Mouse (Mus musculus): Measurements from ENCODE around the gene Insrr.
A peak's percentile ranks its signal among the peaks of the same experiment; 100 is the strongest.

Gene Insrr

DNA sequence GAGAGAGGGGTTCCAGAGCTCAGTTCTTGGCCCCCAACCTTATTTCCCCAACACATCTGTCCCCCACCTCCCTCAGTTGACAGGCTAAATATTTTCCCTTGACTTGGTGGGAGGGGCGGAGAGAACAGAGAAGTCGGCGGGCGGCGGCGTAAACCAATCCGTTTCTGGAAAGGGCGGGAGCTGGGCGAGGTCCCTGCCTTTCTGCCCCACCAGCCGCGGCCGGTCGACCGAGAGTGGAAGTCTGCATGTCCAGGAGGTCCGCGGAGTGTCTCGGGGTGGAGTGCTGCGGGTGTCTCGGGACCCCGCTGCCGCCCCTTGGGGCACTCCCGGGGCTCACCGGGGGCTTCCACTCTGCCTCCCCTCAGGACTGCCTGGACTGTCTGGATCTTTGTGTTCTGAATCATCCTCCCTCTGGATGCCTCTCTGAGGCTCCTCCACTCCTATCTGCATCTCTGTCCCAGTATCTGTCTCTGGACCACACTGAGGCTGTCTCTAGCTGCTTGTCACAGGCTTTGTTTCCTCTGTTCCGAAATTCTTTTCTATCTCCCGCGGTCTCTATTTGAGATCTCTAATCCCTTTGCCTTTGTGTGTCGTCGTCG, at the start of gene Insrr:
Insrr (plus strand) TSS at position 216 of the 599 bp plus-strand sequence.
- DNase-seq = peak; percentile 28

DNA sequence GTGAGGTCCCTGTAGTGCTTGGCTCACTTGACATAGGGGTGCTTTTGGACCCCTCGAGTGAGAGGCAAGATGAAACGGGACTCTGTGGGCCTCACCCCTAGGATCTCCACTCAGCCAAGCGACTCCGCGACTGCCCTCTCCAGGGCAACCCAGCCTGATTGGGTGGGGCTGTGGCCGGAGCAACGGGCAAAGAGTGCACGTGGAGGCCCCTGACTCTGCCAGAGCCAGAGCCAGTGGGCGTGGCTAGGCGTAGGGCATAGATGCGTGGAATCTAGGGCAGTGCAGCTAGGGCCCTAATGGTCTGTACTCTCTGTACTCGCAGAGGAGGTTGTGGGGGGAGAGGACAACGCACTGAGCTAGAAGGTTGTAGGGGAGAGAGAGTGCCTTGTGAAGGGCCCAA, 48.3 kb upstream of the Insrr start, which contains the start of gene Lrrc71:
Lrrc71 (minus strand) TSS at position 195 of the 400 bp plus-strand sequence.
- no peak for DNase-seq

GRCm38 (mm10) chr3:87749036-87749435, 47.7 kb upstream of the Insrr start:
- DNase-seq = peak; percentile 48

- no peak for DNase-seq
Observed at GRCm38 (mm10) chr3:87749977-87750376, 46.8 kb upstream of the Insrr start.

- DNase-seq = no peak
Observed at GRCm38 (mm10) chr3:87752567-87752966, 44.2 kb upstream of the Insrr start.

DNA sequence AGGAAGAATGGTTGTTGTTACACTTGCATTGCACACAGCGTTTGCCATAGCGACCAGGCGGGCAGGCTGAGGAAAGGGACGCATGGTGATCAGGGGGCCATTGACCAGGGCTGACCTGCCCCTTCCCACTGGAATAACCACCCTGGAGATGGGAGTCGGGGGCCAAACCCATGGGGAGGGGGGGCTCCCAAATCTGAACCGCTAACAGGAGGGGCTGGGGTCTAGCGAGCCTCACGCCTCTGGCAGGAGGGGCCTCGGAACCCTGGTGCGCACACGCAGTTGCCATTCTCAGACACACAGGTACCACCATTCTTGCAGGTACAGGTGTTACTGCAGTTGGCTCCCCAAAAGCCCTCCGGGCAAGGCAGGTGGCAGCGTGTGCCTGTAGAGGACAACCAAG, 42.9 kb upstream of the Insrr start:
- no peak for DNase-seq

DNA sequence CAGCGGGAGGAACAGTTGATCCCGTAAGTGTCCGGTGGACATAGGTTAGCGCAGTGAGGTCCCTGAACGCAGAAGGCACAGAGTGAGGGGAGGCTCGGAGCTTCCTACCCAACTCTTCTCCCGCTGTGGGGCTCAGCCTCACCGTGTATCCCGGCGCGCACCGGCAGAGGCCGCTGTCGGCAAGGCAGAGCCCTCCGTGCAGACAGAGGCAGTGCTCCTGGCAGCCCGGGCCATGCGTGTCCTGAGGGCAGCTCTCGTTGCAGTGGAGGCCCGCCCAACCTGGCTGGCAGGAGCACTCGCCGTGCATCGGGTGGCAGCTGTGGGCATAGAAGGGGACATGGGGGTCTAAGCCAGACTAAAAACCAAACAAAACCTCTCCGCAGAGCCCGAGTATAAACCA, 40.8 kb upstream of the Insrr start:
- DNase-seq = peak; percentile 75

- DNase-seq = no peak
Observed at GRCm38 (mm10) chr3:87756488-87756887, 40.3 kb upstream of the Insrr start.

GRCm38 (mm10) chr3:87758641-87759040, 38.1 kb upstream of the Insrr start:
- no peak for DNase-seq

DNA sequence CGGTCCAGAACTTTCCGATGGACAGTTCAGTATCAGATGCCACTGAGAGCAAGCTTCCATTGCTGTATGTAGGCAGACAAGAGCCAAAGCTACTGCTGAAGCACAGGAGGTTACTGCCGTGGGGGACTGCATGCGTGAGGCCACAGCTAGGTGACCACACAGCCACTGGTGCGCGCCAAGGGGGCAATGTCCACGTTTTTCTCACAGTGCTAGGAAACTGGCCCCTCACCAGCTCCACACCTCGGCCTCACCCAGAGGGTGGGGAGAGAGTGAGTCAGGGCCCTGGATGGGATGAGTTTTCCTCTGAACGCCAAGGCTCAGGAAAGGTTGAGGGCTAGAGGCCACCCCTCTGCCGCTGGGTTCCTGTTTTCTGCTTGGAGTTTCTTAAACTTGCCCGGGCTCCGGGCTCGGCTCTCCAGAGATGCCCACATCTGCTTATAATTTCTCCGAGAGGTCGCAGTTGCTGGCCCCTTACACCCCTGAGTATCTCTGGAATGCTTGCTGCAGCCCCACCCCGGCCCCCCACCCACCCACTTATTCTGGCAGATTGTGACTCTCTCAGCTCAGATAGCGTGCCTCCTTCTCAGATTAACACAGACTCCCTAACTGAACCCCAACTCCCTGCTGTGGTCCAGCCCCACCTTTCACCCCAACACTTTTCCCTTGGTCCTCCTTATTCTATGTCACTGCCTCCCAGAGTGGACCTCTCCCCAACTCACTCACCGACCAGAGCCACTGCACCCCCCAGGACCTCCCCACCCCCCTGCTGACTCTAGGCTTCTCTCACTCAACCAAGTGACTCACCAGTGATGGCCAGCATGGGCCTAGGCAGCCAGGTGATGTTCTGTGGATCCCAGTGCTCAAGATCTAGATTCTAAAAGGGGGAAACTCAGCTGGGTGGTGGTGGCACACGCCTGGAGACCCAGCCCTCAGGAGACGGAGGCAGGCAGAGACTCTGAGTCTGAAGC, 35.1 kb upstream of the Insrr start:
- DNase-seq = no peak

DNA sequence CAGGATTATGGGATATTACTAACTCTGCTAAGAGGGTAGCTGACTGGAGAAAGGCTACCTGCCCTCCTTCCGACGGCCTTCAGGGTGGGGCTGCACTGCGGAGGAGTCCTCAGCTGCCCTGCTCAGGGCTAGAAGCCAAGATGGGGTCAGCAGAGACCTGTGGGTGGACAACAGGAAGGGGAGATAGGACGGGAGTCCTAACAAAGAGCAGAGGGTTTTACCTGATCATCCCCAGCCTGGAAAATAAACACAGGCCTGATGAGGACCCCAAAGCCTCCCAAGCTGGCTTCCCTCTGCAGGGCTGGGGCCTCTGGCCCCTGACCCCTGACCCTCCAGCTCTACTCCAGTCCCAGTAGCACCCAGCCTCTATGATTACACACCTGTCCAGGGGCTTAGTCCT, 33.5 kb upstream of the Insrr start:
- DNase-seq = no peak

DNA sequence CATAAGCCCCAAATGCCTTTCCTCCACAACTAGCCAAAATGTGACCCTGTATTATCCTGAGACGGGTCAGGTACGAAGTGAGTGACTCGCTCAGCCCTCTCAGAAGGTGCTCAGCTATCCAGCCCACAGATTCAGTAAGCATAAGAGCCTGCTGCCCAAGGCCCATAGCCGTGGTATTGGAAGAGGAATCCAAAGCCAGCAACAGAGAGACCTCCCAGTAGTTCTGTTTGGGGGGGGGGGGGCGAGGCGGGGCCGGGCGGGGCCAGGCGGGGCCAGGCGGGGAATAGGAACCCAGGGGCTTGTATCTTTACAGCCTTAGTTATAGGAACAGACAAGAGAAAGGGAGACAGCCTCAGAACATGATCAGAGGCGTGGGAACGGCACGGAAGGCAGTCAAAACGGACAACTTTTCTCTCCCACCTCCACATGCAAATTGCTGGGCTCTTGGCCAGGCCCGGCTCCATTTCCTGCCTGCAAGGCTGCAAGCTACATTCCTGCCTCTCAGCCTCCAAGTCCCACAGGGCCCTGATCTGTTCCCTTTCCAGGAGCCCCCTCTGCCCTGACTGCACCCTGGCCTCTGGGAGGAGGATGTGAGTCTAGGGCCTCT, 33.0 kb upstream of the Insrr start:
- peak; percentile 57 for DNase-seq

- no peak for DNase-seq
Observed at GRCm38 (mm10) chr3:87764506-87764905, 32.2 kb upstream of the Insrr start.

DNA sequence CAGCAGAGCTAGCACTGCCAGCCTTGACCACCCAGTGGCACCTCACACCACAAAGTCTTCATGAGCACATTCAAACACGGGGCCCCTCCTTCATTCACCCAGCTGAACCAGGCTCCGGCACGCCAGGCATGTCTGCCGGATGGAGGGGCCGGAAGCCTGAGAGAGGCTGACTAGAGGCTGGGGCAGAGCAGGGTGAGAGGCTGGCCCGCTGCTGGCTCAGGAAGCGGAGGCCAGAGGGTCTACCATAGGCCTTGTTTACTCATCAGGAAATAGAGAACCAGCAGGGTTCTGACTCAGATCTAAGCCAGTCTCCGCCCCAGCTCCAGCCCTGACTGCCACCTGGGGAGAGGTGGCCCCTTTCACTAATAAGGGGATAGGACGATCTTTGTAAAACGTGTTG, 31.7 kb upstream of the Insrr start:
- peak; percentile 60 for DNase-seq

DNA sequence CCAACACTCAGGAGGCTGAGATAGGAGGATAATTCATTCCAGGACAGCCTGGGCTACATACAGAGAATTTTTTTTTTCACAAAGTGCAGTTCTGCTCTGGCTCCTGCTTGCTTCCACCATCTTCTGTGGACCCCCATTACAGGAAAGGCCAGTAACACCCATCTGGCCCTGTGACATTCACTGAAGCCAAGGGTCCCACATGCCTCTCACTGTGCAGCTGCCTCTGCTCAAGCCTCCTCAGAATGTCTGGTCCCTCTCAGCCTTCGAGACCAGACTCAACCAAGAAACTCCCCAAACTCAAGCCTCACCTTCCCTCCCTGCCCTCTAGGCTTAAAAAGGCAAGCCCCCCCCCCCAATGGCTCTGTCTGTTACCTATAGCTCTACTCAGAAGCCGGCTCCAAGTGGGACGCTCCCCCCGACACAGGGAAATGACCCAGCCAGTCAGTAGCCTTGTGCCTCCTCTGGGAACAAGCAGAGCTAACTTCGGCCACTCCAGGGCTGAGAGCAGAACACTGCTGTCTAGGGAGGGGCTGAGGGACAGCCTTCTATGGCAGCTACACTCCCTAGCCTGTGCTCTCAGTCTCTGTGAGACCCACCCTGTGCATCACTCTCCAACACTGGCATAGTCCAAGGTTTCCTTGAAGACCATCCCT, 31.0 kb upstream of the Insrr start:
- no peak for DNase-seq

DNA sequence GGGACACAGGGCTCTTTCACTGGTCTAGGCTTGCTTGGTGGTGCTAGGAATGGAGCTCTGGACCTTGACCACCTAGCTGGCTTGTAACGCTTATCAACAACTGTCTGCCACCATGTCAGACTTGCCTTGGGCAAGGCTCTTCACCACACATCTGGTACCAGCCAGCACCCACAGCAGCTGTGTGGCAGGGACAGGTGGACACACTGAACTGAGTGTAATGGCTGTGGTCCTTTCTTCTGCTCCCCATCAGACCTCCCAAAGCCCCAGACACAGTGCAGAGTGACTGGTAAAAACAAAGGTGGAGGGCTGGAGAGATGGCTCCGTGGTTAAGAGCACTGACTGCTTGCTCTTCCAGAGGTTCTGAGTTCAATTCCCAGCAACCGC, 30.5 kb upstream of the Insrr start:
- no peak for DNase-seq

- no peak for DNase-seq
Observed at GRCm38 (mm10) chr3:87767764-87768163, 29.0 kb upstream of the Insrr start.

GRCm38 (mm10) chr3:87768431-87768830, 28.3 kb upstream of the Insrr start:
- DNase-seq = no peak

GRCm38 (mm10) chr3:87768844-87769243, 27.9 kb upstream of the Insrr start:
- DNase-seq = peak; percentile 79

- DNase-seq = no peak
Observed at GRCm38 (mm10) chr3:87769506-87769905, 27.2 kb upstream of the Insrr start.

- DNase-seq = peak; percentile 35
Observed at GRCm38 (mm10) chr3:87770280-87770679, 26.5 kb upstream of the Insrr start.

DNA sequence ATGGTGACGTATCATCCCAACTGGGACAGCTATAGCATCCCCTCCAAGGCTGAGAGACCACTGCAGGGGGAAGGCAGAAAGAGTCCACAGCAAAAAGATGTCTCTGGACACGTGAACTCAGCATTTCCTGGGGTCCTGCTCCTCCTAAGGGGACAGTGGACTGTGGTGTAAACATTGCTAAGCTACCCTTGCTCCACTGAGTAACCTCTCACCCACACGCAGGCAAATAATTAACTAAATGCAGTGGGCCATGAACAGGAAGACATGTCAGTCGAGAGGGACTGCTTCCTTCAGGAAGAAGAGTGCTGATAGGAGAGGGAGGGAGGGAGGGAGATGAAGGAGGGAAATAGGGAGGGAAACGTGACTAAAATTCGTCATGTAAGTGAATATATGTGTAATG, 25.7 kb upstream of the Insrr start:
- no peak for DNase-seq

GRCm38 (mm10) chr3:87778283-87778682, 18.5 kb upstream of the Insrr start:
- DNase-seq = no peak

All from liver (tissue).